Mouse (Mus musculus) forebrain, embryonic 14.5 days (tissue): Measurements from ENCODE around the gene Meis1. TPM values are rescaled to one million over a fixed set of nuclear protein-coding genes. Genes with fewer than 3 reads are reported as not detected.

Experiments used
- ATAC-seq: fragments of 200-750 bp; cut with Nextera tagmentation; 2 replicates; pipeline ENCODE4 v1.8.0; 2017; ENCODE audit warnings: mild to moderate bottlenecking, moderate library complexity
- DNase-seq: peaks from one replicate; pipeline ENCODE4 v3.0.0-alpha.2; 2015; ENCODE audit warnings: low spot score
- H3K27ac ChIP-seq: fragments of 300-500 bp; sonication (generic); 2 replicates; pipeline ENCODE4 v1.5.1; 2014; ENCODE audit warnings: low read depth, mild to moderate bottlenecking, control low read depth, low read length, moderate library complexity
- H3K27me3 ChIP-seq: fragments of 300-500 bp; sonication (generic); replicated peaks from 2 replicates; pipeline ENCODE4 v1.6.1; 2014; ENCODE audit warnings: low read length, control low read depth, mixed read lengths; ENCODE audit not compliant: control insufficient read depth, insufficient read depth
- H3K36me3 ChIP-seq: fragments of 300-500 bp; sonication (generic); 2 replicates; pipeline ENCODE4 v1.6.1; 2014; ENCODE audit warnings: low read length, control low read depth; ENCODE audit not compliant: control insufficient read depth, insufficient read depth
- H3K4me1 ChIP-seq: fragments of 300-500 bp; sonication (generic); 2 replicates; pipeline ENCODE4 v1.6.1; 2014; ENCODE audit warnings: antibody characterized with exemption, low read length, control low read depth; ENCODE audit not compliant: control insufficient read depth, insufficient read depth
- H3K4me2 ChIP-seq: fragments of 300-500 bp; sonication (generic); 2 replicates; pipeline ENCODE4 v1.6.1; 2014; ENCODE audit warnings: mild to moderate bottlenecking, control low read depth, low read length
- H3K4me3 ChIP-seq: fragments of 300-500 bp; sonication (generic); 2 replicates; pipeline ENCODE4 v1.5.1; 2014; ENCODE audit warnings: low read depth, low read length, control low read depth
- H3K9ac ChIP-seq: fragments of 300-500 bp; sonication (generic); 2 replicates; pipeline ENCODE4 v1.6.1; 2014; ENCODE audit warnings: mild to moderate bottlenecking, low read length, control low read depth, moderate library complexity
- H3K9me3 ChIP-seq: fragments of 300-500 bp; sonication (generic); replicated peaks from 2 replicates; pipeline ENCODE4 v1.6.1; 2016; ENCODE audit warnings: low read length, control low read depth, mixed read lengths; ENCODE audit not compliant: control insufficient read depth
- WGBS: fragments of 180-500 bp; shearing (Covaris S2); extraction: QIAGEN DNeasy Blood & Tissue Kit; methylation state at CpG from one replicate; pipeline ENCODE4 v1.1.7; 2014; 5-methylcytosine and 5-hydroxymethylcytosine counted together
- polyA plus RNA-seq: library from polyadenylated mRNA; unstranded; fragments of >200 nt; fragmentation: Nextera tagmentation; extraction: Ambion mirVana; gene quantifications from 2 replicates; pipeline ENCODE4 v1.2.1, GENCODE M21; 2014

Gene Meis1
- 19.2 and 20.1 TPM in 2 replicates for polyA plus RNA-seq

DNA sequence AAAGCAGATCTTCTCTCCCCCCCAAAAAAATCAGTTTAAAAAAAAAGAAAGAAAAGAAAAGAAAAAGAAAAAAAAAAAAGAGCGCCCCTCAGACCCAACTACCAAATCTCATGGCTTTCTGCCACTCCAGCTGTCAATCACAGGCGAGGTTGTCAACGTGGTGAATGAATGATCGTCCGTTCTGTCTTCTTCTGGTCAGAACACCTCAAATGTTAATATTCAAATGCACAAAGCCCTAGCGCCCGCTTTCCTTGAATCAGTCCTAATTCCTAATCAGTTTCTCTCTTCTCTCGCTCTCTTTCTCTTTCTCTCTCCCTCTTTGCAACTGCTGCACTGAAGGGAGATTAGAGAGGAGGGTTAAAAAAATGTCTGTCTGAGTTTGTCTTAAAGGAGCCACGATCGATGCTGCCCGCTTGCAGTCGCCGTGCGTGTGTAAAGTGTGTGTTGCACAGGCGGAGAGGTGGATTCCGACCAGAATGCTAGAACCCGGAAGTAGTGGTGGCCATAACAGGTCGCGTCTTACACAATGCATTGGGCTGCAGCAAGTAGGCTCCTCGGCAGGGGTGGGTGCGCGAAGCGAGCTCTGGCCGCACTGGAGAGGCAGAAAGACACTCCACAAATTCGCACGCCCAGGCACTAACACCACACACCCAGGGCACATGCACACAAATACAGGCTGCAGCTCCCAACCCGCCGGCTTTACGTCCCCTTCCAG, at the start of gene Meis1:
TSS of gene Meis1 (minus strand) at position 497 of the 715 bp plus-strand sequence.
- peaks cover 4% of the 10 kb centered on the region for H3K4me1 ChIP-seq
- no peaks in the 10 kb centered on the region for H3K36me3 ChIP-seq
- no peaks in the 10 kb centered on the region for H3K9me3 ChIP-seq
- under 1% methylated on average over 28 of the region's 29 CpGs for WGBS
- DNase-seq (peak; percentile 93), ATAC-seq (peak; percentile 84)
- H3K27ac ChIP-seq, result peak within 1 kb of the TSS; percentile 95
- peak within 1 kb of the TSS; percentile 95 for H3K9ac ChIP-seq
- H3K27me3 ChIP-seq, result peaks cover 28% of the 10 kb centered on the region
- H3K4me2 ChIP-seq, result peak within 1 kb of the TSS; percentile 80
- peak within 1 kb of the TSS; percentile 58 for H3K4me3 ChIP-seq

DNA sequence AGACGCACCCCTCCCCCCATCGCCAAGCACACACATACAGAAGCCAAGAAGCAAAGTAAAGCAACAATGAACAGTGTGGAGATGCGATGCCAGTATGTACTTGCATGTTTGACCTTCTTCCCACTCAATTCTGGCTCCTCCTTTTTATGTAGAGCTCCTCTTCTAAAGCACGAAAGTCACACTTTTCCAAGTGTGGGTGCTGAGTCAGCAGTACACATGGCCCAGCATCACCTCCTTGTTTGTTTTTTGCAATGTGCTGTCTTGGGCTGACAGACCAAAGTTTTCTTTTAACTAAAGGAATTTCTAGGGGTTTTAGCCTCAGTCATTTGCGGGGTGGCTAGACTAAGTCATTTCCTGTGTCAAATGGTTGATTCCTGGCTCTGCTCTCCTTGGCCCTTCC, 48.5 kb upstream of the Meis1 start:
- no peak for ATAC-seq
- Histone ChIP-seq H3K4me1 (no peaks in the 10 kb centered on the region), H3K9ac (no peak overlapping the region), H3K4me3 (no peak overlapping the region), H3K27me3 (no peaks in the 10 kb centered on the region), H3K9me3 (no peaks in the 10 kb centered on the region), H3K27ac (no peak overlapping the region), H3K36me3 (no peaks in the 10 kb centered on the region), H3K4me2 (no peak overlapping the region)
- DNase-seq, result no peak
- 89% methylated on average over 5 of the region's 5 CpGs for WGBS

DNA sequence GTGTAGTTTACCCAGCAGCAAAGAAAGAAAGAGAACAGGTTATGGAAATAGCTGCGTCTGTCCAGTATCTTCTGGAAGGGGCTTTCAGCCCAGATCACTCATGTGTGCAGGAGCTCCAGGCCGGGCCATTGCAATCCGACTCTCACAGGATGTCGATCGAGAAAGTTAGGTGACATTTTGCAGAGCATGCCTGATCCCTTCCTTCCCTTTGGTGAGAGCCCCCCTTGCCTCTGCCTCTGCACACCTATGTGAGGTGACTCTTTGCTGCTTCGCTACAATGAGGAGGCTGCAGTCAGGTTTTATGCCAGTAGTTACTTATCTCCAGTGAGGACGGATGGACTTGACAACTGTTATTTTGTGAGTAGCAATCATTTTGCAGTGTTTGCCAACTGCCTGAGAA, 30.5 kb upstream of the Meis1 start:
- H3K27ac ChIP-seq, result no peak overlapping the region
- no peaks in the 10 kb centered on the region for H3K27me3 ChIP-seq
- H3K9ac ChIP-seq, result no peak overlapping the region
- WGBS, result 78% methylated on average over 7 of the region's 7 CpGs
- no peak overlapping the region for H3K4me3 ChIP-seq
- DNase-seq (no peak), ATAC-seq (no peak)
- no peaks in the 10 kb centered on the region for H3K4me1 ChIP-seq
- H3K36me3 ChIP-seq, result no peaks in the 10 kb centered on the region
- H3K4me2 ChIP-seq, result no peak overlapping the region
- H3K9me3 ChIP-seq, result no peaks in the 10 kb centered on the region

DNA sequence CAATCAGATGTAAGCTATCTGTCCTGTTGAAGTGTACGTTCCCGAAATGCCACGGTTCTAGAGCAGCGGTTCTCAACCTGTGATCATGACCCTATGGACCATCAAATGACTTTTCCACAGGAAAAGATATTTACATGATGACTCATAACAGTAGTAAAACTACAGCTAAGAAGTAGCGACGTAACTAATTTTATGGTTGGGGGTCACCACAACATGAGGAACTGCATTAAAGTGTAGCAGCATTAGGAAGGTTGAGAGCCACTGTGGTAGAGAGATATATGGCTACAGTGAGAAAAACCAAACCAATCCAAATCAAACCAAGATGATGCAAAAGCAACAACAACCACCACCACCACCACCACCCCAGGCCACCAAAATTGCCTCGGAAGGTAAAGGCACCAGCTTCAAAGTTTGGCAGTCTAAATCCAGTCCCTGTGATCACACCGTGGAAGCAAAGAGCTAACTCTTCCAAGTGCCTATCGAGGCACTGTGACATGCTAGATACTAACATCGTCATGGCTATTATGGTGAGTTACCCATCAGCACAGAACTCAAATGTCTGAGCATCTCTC, 17.9 kb upstream of the Meis1 start:
- no peaks in the 10 kb centered on the region for H3K36me3 ChIP-seq
- WGBS, result 95% methylated on average over 10 of the region's 10 CpGs
- H3K9me3 ChIP-seq, result no peaks in the 10 kb centered on the region
- ATAC-seq (no peak), DNase-seq (no peak)
- no peak overlapping the region for H3K9ac ChIP-seq
- H3K4me3 ChIP-seq, result no peak overlapping the region
- H3K4me2 ChIP-seq, result no peak overlapping the region
- H3K4me1 ChIP-seq, result no peaks in the 10 kb centered on the region
- H3K27me3 ChIP-seq, result no peaks in the 10 kb centered on the region
- no peak overlapping the region for H3K27ac ChIP-seq

DNA sequence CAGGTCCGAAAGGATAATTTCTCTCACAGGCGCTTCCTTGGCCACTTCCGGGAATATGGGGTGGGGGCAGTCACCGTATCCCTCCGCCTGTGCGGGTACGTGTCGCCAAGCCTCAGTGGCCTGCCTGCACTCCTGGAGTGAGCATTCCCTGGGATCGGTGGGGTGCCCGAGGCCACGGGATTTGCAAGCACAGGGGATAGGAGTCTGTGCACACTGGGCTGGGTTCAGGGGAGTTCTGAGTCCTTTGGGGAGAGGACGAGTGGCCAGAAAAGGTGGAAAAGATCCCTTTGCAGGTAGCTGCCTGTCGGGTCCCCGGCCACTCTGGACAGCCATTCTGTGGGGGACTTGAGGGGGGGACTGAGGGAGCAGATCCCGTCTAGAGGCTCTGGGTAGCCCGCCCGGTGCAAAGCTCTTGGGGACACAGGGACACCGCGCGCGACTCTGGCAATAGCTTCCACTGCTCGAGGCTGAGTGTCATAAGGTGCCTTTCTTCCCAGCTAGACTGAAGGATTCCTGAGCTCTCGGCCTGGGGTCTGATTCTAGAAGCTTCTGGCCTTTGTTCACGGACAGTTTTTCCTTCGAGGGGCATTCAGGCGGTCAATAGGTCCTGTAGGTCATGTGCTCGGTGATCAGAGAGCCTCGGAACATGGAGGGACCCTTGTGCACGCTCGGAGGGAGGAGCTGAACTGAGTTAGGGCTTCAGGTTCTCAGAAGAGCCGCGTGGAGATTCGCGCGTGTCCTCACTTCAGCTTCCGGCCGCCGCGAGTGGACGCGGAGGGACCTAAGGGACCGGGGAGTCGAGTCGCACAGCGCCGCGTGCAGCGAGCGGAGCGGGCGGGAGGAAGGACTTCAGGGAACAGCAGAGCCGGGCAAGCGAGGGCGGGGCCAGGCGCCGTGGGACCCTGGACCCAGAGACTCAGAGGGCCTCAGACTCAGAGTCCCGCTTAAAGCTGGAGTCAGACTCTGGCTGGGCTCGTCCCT, 8.1 kb upstream of the Meis1 start:
- H3K27me3 ChIP-seq, result peaks cover 32% of the 10 kb centered on the region
- DNase-seq, result peak; percentile 60
- under 1% methylated on average over 58 of the region's 58 CpGs for WGBS

DNA sequence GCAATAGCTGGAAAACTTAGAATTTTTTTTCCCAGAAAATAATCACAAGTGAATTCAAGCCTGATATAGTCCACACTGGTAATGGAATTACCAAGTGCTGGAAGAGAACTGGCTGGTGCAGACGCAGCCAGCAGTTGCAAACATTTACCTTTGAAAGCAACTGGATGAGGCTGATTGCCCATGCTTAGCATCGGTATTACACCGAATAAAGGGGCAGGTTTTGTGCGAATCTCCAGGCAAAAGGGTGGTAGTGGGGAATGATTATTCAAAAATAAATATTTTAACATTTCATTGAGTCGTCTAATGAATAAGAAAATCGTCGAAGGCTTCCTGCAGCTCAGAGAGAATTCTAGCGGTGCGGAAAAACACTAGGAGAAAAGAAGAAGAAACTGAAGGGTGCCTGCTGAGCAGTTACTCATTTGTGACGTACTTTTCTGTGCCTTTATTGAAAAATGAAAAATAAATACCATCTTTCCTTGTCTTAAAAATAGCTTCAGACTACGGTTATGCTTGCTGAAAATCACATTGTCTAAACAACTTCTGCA, 7.3 kb upstream of the Meis1 start:
- ATAC-seq (no peak), DNase-seq (no peak)
- Histone ChIP-seq H3K27me3 (peaks cover 40% of the 10 kb centered on the region), H3K4me1 (peaks cover 9% of the 10 kb centered on the region), H3K9ac (peak overlapping the region; percentile 66), H3K9me3 (no peaks in the 10 kb centered on the region), H3K4me3 (peak overlapping the region; percentile 46), H3K36me3 (no peaks in the 10 kb centered on the region), H3K4me2 (peak overlapping the region; percentile 97), H3K27ac (no peak overlapping the region)
- 3% methylated on average over 11 of the region's 11 CpGs for WGBS

More for the DNA sequence above, 8.1 kb upstream of the Meis1 start:
- H3K4me2 ChIP-seq, result peak overlapping the region; percentile 97
- no peaks in the 10 kb centered on the region for H3K36me3 ChIP-seq
- peak overlapping the region; percentile 46 for H3K4me3 ChIP-seq
- peak overlapping the region; percentile 66 for H3K9ac ChIP-seq
- no peaks in the 10 kb centered on the region for H3K9me3 ChIP-seq
- no peak overlapping the region for H3K27ac ChIP-seq
- peak; percentile 84 for ATAC-seq
- peaks cover 7% of the 10 kb centered on the region; the same call in 1 of the 2 replicates for H3K4me1 ChIP-seq

DNA sequence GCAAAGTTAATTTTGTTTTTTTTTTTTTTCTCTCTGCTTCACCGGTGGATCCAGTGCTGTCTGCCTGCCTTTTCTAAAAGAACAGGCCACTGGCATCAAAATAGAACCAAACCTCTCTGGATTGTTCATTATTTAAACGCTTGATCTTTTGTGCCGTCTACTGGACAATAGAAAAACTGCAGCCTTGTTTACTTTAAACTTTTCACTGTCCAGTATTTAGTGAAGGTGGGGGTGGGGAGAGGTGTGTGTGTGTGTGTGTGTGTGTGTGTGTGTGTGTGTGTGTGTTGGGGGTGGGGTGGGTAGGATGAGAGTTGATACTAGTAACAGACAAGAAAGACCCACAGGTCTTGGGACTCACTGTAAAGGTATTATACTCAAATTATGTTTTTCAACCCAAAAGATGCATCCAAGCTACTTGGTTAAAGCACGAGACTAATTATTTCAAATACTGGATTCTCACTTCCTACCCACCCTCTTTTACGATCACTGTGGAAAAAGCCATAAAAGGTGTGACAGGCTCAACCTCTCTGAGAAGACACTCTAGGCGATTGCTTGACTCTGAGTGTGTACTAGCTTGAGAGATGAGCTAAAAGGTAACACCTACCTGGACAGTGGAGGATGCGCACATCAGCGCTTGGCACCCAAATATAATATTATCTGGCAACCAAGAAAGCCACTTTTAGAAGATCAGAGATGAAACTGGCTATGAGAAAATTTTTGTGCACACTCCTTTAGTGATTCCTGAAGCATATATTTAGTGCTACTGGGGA, 5.9 kb upstream of the Meis1 start:
- no peak overlapping the region for H3K9ac ChIP-seq
- no peaks in the 10 kb centered on the region for H3K36me3 ChIP-seq
- peak; percentile 83 for DNase-seq
- WGBS, result 34% methylated on average over 8 of the region's 8 CpGs
- H3K9me3 ChIP-seq, result no peaks in the 10 kb centered on the region
- H3K27ac ChIP-seq, result no peak overlapping the region
- no peak for ATAC-seq
- peaks cover 43% of the 10 kb centered on the region for H3K27me3 ChIP-seq
- H3K4me2 ChIP-seq, result no peak overlapping the region
- no peak overlapping the region for H3K4me3 ChIP-seq
- peaks cover 11% of the 10 kb centered on the region for H3K4me1 ChIP-seq

DNA sequence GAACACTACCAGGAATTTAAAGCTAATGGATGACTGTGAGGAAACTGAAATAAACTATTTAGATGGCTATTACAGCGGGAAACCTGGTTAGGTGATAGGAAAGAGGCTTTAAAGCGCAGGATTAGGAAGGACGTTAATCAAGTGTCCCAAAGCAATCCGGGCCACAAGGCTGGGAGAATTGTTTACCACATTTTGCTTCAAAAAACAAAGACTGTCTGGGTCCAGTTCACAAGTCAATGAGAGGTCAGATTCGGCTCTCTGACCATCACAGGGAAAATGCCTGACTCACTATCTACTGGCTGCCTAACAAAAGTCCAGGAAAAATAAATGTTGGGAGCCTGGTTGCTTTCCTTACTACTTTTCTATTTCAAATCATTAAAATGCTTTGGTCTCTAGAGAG, 4.6 kb upstream of the Meis1 start:
- no peak for ATAC-seq
- Histone ChIP-seq H3K27me3 (peaks cover 40% of the 10 kb centered on the region), H3K4me3 (no peak overlapping the region), H3K9ac (no peak overlapping the region), H3K36me3 (no peaks in the 10 kb centered on the region), H3K9me3 (no peaks in the 10 kb centered on the region), H3K4me1 (peaks cover 11% of the 10 kb centered on the region), H3K4me2 (no peak overlapping the region), H3K27ac (no peak overlapping the region)
- 22% methylated on average over 5 of the region's 5 CpGs for WGBS
- no peak for DNase-seq
